Mouse (Mus musculus): ENCODE data around the gene Txndc5.

Txndc5 gene

DNA sequence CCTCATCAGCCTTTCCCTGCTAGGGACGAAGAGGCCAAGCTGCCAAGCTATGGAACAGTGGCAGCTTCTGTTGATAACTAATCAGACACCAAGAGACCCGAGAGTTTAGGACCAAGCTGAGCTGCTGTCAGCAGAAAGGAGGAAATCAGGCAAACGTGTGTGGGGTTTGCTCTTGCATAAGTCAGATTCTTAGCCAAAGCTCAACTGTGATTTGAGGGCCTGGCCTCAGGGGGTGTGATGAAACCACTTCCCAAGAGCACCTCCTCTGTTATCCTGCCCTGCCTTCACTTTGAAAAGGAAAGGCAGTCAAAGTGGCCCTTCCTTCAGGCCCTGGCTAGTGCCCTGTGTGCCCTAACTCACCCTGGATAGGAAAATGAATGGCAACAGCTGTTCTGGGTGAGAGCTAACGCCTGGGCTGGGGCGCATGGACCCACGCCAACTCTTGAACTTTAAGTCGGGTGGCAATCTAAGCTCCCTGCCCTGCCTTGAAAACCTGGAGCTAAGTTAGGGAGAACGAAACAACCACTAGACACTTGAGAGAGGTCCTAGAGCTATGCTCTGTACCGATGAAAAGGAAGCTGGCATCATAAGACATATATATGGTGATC, at the start of gene Txndc5:
Gene Txndc5, minus strand, starts transcription at position 138 of the 608 bp plus-strand sequence.
- in situ Hi-C loops (cut with MboI; ENCODE audit: unreplicated experiment in 2 of 2): no loop called here

DNA sequence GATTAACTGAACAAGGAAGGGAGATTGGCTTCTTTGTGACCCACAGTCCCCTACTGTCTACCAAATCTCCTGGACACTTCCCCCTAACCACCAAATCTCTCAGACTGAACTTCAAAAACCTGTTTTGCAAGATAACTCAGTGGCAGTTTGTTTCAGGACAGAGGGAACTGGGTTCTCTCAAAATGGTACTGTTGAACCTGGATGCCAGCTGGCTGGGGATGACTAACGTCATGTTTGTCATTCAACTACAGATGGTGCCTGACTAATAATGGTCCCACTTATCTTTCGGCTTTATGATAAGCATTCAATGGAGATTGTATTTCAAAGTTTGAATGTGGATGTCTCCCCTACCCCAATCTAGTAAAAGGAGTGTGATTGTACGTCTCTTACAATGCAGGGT, 46.0 kb upstream of the Txndc5 start:
- in situ Hi-C loops (cut with MboI; ENCODE audit: unreplicated experiment in 2 of 2): loop anchor here (25.0 kb wide), 1 partner anchor 512 kb away; no protein-coding TSS in a partner anchor

- in situ Hi-C loops (cut with MboI; ENCODE audit: unreplicated experiment in 2 of 2): no loop called here
Measured at GRCm38 (mm10) chr13:38573281-38573680, 44.7 kb upstream of the Txndc5 start.

GRCm38 (mm10) chr13:38565245-38565644, 36.6 kb upstream of the Txndc5 start:
- in situ Hi-C loops (cut with MboI; ENCODE audit: unreplicated experiment in 2 of 2): no loop called here

- in situ Hi-C loops (cut with MboI; ENCODE audit: unreplicated experiment in 2 of 2): no loop called here
Measured at GRCm38 (mm10) chr13:38554611-38555010, 26.0 kb upstream of the Txndc5 start.

DNA sequence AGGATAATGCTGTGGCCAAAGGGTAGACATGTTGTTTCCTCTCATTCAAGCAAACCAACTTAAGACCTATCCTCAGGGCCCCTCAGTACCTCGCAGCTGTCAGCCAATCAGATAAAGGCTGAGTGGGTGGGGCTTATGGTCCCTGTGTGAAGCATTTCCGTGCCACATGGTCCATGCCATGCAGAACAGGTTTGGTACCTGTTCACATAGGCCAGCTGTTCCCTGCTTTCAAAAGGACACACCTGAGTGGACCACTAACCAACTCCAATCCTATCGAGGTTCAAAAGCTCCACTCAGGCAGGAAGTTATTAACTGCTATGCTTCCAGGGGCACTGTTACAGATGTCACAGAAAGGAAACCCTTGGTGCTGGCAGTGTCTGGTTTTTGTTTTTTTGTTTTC, 25.6 kb upstream of the Txndc5 start:
- in situ Hi-C loops (cut with MboI; ENCODE audit: unreplicated experiment in 2 of 2): no loop called here

DNA sequence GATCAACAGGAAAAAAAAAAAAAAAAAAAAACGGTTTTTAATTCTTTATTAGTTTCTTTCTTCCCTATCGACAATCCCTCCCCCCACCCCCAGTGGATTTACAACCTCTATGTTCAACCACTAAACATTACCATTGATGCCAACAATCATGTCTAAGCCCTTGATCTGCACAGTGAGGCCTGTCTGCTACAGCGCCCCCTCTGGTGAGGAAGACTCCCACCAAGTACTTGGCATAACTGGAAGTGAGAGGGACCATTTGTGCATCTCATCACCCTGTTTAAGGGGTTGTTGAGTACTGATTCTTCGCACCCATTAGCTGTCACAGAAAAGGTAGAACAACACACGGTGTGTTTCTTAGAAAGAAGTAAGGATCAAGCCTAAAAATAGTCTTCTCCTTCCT, 20.1 kb upstream of the Txndc5 start:
- in situ Hi-C loops (cut with MboI; ENCODE audit: unreplicated experiment in 2 of 2): no loop called here

DNA sequence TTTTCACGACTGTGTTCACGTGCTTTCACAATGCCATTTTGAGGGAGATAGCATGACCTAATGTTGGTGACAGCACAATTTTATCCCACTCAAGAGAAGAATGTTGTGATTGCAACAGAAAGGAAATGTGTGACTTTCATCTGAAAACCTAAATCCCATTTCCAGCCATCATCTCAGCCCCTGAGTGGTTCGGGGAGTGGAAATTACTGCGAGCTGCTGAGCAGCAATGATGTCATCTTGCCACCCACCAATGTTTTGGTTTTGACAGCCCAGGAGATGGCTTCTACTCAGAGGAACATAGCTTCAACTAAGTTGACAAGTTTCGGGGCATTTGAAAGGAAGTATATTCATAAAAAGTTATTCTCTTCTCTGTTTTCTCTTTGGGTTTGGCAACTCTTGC, 19.1 kb upstream of the Txndc5 start:
- in situ Hi-C loops (cut with MboI; ENCODE audit: unreplicated experiment in 2 of 2): no loop called here

- in situ Hi-C loops (cut with MboI; ENCODE audit: unreplicated experiment in 2 of 2): no loop called here
Measured at GRCm38 (mm10) chr13:38546754-38547153, 18.1 kb upstream of the Txndc5 start.

- in situ Hi-C loops (cut with MboI; ENCODE audit: unreplicated experiment in 2 of 2): no loop called here
Measured at GRCm38 (mm10) chr13:38545460-38545859, 16.8 kb upstream of the Txndc5 start.

GRCm38 (mm10) chr13:38544769-38545445, 16.3 kb upstream of the Txndc5 start:
- in situ Hi-C loops (cut with MboI; ENCODE audit: unreplicated experiment in 2 of 2): no loop called here

DNA sequence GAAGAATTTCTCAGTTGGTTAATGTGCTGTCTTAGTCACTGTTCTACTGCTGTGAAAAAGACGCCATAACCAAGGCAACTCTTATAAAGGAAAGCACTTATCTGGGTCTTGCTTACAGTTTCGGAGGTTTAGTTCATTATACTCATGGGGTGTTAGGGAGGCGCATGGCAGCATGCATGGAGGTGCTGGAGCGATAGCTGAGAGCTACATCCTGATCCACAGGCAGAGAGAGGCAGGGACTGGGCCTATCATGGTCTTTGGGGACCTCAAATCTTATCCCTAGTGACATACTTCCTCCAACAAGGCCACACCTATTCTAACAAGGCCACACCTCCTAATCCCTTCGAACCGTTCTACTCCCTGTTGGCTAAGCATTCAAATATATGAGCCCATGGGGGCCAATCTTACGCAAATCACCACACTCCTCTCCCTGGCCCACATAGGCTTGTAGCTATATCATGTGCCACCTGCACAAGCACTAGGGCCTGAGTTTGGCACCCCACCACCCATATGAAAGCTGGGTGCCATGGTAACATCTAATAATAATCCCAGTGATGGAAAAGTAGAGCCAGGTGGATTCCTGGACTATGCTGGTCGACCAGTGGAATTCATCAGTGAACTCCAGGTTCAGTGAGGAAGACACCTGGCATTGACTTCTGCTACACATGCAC, 15.0 kb upstream of the Txndc5 start:
- in situ Hi-C loops (cut with MboI; ENCODE audit: unreplicated experiment in 2 of 2): no loop called here

DNA sequence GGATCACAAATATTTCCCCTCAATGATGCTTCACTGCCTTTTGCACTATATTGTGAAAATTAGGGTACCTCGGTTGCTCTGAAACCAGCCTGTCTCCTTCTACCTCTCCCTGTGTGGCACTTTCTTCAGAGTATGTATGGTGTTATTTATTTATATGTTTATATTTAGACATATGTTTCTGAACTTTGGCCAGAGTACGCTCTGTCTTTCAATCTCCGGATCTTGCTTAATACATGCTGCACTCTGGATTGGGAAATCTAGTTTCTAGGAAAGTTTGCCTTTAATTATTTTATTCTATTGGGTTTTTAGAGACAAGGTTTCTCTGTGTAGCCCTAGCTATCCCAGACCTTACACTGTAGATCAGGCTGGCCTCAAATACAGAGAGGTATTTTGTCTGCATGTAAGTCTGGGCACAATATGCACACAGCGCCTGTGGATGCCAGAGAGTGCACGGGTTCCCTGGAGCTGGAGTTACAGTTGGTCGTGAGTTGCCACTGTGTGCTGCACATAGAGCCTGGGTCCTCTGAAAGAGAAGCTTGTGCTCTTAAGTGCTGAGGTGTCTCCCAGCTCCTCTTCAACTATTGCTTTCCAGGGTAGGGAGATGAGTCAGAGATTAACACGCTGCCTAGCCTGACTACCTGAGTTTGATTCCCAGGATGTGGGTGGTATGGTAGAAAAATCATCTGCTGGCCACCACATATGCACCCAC, 10.7 kb upstream of the Txndc5 start:
- in situ Hi-C loops (cut with MboI; ENCODE audit: unreplicated experiment in 2 of 2): no loop called here

DNA sequence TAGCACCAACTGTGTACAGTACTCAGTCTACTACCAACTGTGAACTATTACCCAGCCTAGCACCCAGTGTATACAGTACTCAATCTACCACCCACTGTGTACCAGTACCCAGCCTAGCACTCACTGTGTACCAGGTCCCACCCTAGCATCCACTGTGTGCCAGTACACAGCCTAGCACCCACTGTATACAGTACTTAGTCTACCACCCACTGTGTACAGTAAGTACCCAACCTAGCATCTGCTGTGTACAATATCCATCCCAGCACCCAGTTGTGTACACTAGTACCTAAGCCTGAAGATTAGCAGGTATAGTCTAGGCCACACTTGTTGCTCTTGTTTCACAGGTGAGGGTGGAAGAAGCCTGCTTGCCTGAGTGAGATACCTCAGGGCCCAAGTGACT, 8.9 kb upstream of the Txndc5 start:
- in situ Hi-C loops (cut with MboI; ENCODE audit: unreplicated experiment in 2 of 2): no loop called here

DNA sequence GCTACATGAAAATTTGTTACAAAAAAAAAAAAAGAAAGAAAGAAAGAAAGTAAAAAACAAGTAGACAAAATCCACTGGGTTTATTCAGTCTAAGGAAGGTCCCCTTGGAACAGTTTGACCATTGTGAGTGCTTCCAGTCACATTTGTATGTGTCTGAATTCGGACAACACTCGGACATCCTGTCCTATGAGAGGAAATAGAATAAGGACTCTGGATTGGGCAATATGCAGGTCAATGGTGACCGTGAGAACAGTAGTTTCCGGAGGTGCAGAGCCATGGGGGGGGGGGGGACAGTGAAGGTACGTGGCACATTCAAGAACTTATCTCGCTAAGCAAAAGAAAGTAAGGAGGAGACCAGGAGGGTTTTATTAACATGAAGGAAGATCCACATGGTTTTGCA, 6.1 kb upstream of the Txndc5 start:
- in situ Hi-C loops (cut with MboI; ENCODE audit: unreplicated experiment in 2 of 2): no loop called here

DNA sequence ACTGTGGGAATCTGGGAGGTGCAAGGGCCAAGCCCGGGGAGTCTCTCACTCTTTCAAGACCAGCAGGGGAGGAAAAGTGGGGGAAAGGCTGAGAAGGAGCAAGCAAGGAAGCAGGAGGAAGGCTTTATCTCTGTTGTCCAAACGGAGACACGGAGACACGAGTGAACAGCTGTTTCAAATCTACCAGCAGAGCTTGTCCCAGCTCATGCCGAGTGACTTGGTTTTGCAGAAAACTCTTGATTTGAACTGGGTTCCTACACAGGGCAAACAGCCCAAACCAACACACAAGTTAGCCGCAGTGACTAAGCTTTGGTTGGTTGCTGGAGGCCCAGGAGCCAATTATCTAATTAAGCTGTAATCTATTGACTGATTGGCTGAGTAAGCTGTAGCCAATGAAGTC, 5.4 kb upstream of the Txndc5 start:
- in situ Hi-C loops (cut with MboI; ENCODE audit: unreplicated experiment in 2 of 2): no loop called here

- in situ Hi-C loops (cut with MboI; ENCODE audit: unreplicated experiment in 2 of 2): no loop called here
Measured at GRCm38 (mm10) chr13:38533461-38533860, 4.8 kb upstream of the Txndc5 start.

GRCm38 (mm10) chr13:38531498-38531897, 2.9 kb upstream of the Txndc5 start:
- in situ Hi-C loops (cut with MboI; ENCODE audit: unreplicated experiment in 2 of 2): no loop called here

- in situ Hi-C loops (cut with MboI; ENCODE audit: unreplicated experiment in 2 of 2): no loop called here
Measured at GRCm38 (mm10) chr13:38529576-38529975, 952 bp upstream of the Txndc5 start.

DNA sequence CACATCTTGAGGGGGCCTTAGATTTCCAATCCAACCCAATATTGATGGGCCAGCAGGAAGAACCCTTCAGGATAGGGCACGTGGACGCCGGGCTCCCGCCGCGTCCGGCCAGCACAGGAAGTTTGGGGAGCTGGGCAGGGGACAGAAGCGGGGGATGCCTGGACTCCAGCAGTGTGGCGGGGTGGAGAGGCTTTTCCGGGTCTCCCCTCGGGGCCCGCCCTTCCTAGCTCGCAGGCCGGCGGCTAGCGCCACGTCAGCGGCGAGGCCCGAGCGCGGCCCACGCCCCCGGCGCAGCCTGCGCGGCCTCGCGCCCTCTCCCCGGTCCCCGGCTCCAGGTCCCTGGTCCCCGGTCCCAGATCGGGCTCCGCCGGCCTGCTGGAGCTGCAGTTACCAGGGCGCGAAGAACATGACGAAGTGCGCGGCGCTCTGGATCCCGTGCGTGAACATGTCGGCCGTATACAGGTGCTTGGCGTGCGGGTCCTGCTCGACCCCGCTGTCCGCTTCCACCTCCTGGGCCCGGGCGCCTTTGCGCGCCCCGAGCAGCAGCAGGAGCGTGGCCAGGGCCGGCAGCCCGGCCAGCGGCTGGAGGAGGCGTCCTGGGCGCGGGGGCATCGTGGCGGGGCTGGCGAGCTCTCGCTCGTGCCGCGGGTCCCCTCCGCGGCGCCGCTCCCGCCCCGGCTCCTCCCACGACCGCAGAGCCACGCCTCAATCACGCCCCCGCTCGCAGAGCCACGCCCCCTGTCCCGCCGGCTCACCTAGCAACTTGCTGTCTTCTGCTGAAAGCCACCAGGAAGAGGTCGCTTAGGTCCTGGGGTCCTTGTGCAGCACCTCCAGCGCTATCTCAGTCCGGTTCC, 600 bp downstream of the Txndc5 start:
- in situ Hi-C loops (cut with MboI; ENCODE audit: unreplicated experiment in 2 of 2): no loop called here

Data from v-Abl transformed pro-B cells (cell line).